Mouse (Mus musculus) cerebellum, postnatal 4 days (tissue): ENCODE data around the gene Slc44a4.
"Not testable (repeated sequence)": the region's sequence is repeated elsewhere in the genome, so short reads cannot be mapped to it uniquely, and the experiment has no call there.

Source experiments
- DNase-seq, 2 experiments: peaks; one replicate each; pipeline ENCODE4 v3.0.0; 2022; ENCODE audit warnings: low spot score in 2 of 2, mixed read lengths in 1 of 2

Slc44a4 gene

GRCm38 (mm10) chr17:34943128-34943815 is 29.0 kb downstream of the Slc44a4 start:
- DNase-seq = no peak

GRCm38 (mm10) chr17:34944362-34944761 is 30.1 kb downstream of the Slc44a4 start:
- no peak for DNase-seq

- DNase-seq = no peak
Measured at GRCm38 (mm10) chr17:34946486-34947140, 32.3 kb downstream of the Slc44a4 start.

GRCm38 (mm10) chr17:34947606-34948005 is 33.3 kb downstream of the Slc44a4 start:
- no peak for DNase-seq

GRCm38 (mm10) chr17:34948721-34949552 is 34.7 kb downstream of the Slc44a4 start:
- not testable (repeated sequence) for DNase-seq

GRCm38 (mm10) chr17:34949553-34949969 is 35.3 kb downstream of the Slc44a4 start:
- no peak for DNase-seq

GRCm38 (mm10) chr17:34950514-34951455 is 36.5 kb downstream of the Slc44a4 start:
- no peak for DNase-seq

- DNase-seq = no peak
Measured at GRCm38 (mm10) chr17:34951636-34952377, 37.5 kb downstream of the Slc44a4 start.

- peak; percentile 79 to 88 for DNase-seq
Measured at GRCm38 (mm10) chr17:34952378-34953040, 38.2 kb downstream of the Slc44a4 start.

- no peak for DNase-seq
Measured at GRCm38 (mm10) chr17:34953258-34953657, 39.0 kb downstream of the Slc44a4 start.

GRCm38 (mm10) chr17:34953904-34954303 is 39.6 kb downstream of the Slc44a4 start:
- no peak for DNase-seq

GRCm38 (mm10) chr17:34954831-34955230 is 40.6 kb downstream of the Slc44a4 start:
- DNase-seq = no peak

- DNase-seq = no peak
Measured at GRCm38 (mm10) chr17:34955884-34956283, 41.6 kb downstream of the Slc44a4 start.

- no peak for DNase-seq
Measured at GRCm38 (mm10) chr17:34956340-34956739, 42.1 kb downstream of the Slc44a4 start.

GRCm38 (mm10) chr17:34957291-34957690 is 43.0 kb downstream of the Slc44a4 start:
- not testable (repeated sequence) for DNase-seq

GRCm38 (mm10) chr17:34957966-34958365 is 43.7 kb downstream of the Slc44a4 start:
- not testable (repeated sequence) for DNase-seq

- not testable (repeated sequence) for DNase-seq
Measured at GRCm38 (mm10) chr17:34958734-34959129, 44.5 kb downstream of the Slc44a4 start.

GRCm38 (mm10) chr17:34959130-34959778 is 45.0 kb downstream of the Slc44a4 start, which contains the start of gene Hspa1b:
Hspa1b (minus strand) TSS chr17:34959238.
- DNase-seq = peak in 1 of 2 experiments; percentile 52

GRCm38 (mm10) chr17:34959881-34960515 is 45.7 kb downstream of the Slc44a4 start:
- no peak for DNase-seq
